In genomic region chr11:6179194-6179593, GRCm38 (mm10) we compare ENCODE assay signal across 10 mouse cellular contexts. TPM values are rescaled to one million over a fixed set of nuclear protein-coding genes. Genes with fewer than 3 reads are reported as not detected.
DNase-seq lines count a peak whose midpoint lies in the region; ATAC-seq and TF ChIP-seq lines count a peak whose summit lies in the region.
"Had no signal": no experiment of that assay in that cellular context is flagged by ENCODE, and none has a peak within 500 bp of the region (broad histone marks: within the 10 kb centered on the region; RNA-seq: fewer than 3 reads in every experiment).

No protein-coding gene starts in this region.

- intact Hi-C loops in left cerebral cortex, adult 2 months (cut with DNase I) = loop anchor here (2.0 kb wide), 1 partner anchor 114 kb away; no protein-coding TSS in a partner anchor

- H3K36me3 ChIP-seq in forebrain, embryonic 12.5 days (replicated peaks) = no peaks in the 10 kb centered on the region
- H3K36me3 ChIP-seq in forebrain, embryonic 13.5 days (ENCODE audit: poor library complexity, severe bottlenecking) = no peaks in the 10 kb centered on the region
- H3K36me3 ChIP-seq in limb, embryonic 15.5 days = no peaks in the 10 kb centered on the region
- H3K36me3 ChIP-seq: neural tube, embryonic 15.5 days had no signal

- H3K4me2 ChIP-seq in forebrain, embryonic 12.5 days = no peak overlapping the region
- H3K4me2 ChIP-seq in forebrain, embryonic 13.5 days = no peak overlapping the region
- H3K4me2 ChIP-seq in limb, embryonic 15.5 days = no peak overlapping the region
- H3K4me2 ChIP-seq: neural tube, embryonic 15.5 days had no signal

- peaks cover 29% of the 10 kb centered on the region for H3K4me1 ChIP-seq in forebrain, embryonic 12.5 days
- H3K4me1 ChIP-seq in forebrain, embryonic 13.5 days = peaks cover 46% of the 10 kb centered on the region
- H3K4me1 ChIP-seq in bone marrow, adult 2 months (ENCODE audit: control insufficient read depth, insufficient read depth, low read length) = peaks cover 10% of the 10 kb centered on the region
- peaks cover 17% of the 10 kb centered on the region for H3K4me1 ChIP-seq in limb, embryonic 15.5 days

- ATAC-seq in forebrain, embryonic 12.5 days (ENCODE audit: low FRiP score) = no peak
- no peak for ATAC-seq in forebrain, embryonic 13.5 days
- no peak for ATAC-seq in limb, embryonic 15.5 days (ENCODE audit: insufficient number of reproducible peaks, low FRiP score, low TSS enrichment, low read depth)

- DNase-seq in left cerebral cortex, adult 2 months (ENCODE audit: extremely low spot score in 1 of 2, low spot score in 2 of 2) = peak in 1 of 2 experiments; percentile 39
- no peak for DNase-seq in left cerebral cortex, adult 11 months (ENCODE audit: low spot score)
- DNase-seq in spleen, postnatal 14 days (ENCODE audit: low spot score in 2 of 2) = no peak
- no peak for DNase-seq in adrenal gland, adult 8-10 months
- DNase-seq: gastrocnemius, postnatal 10 days had no signal

- 12% methylated on average over 8 of the region's 8 CpGs for WGBS in forebrain, embryonic 12.5 days
- 12% methylated on average over 8 of the region's 8 CpGs for WGBS in forebrain, embryonic 13.5 days
- WGBS in bone marrow, adult 2 months = 38% methylated on average over 8 of the region's 8 CpGs
- WGBS in limb, embryonic 15.5 days = 30% methylated on average over 8 of the region's 8 CpGs

- no peak for TF ChIP-seq POLR2A in bone marrow, adult 2 months (IDR thresholded peaks at IDR 0.05; ENCODE audit: borderline replicate concordance, control insufficient read depth, low read depth, low read length)

- no peak overlapping the region for H3K9ac ChIP-seq in forebrain, embryonic 12.5 days
- no peak overlapping the region for H3K9ac ChIP-seq in forebrain, embryonic 13.5 days
- no peak overlapping the region for H3K9ac ChIP-seq in limb, embryonic 15.5 days
- H3K9ac ChIP-seq: neural tube, embryonic 15.5 days had no signal

- no peaks in the 10 kb centered on the region for H3K27me3 ChIP-seq in forebrain, embryonic 12.5 days
- H3K27me3 ChIP-seq in forebrain, embryonic 13.5 days = no peaks in the 10 kb centered on the region
- H3K27me3 ChIP-seq in limb, embryonic 15.5 days = no peaks in the 10 kb centered on the region
- H3K27me3 ChIP-seq: neural tube, embryonic 15.5 days had no signal

- H3K9me3 ChIP-seq in forebrain, embryonic 12.5 days = no peaks in the 10 kb centered on the region
- H3K9me3 ChIP-seq in forebrain, embryonic 13.5 days (replicated peaks) = no peaks in the 10 kb centered on the region
- H3K9me3 ChIP-seq in limb, embryonic 15.5 days = no peaks in the 10 kb centered on the region
- H3K9me3 ChIP-seq: neural tube, embryonic 15.5 days had no signal

- peak overlapping the region; percentile 51; the same call in 1 of the 2 replicates for H3K27ac ChIP-seq in forebrain, embryonic 12.5 days
- no peak overlapping the region for H3K27ac ChIP-seq in forebrain, embryonic 13.5 days
- H3K27ac ChIP-seq in left cerebral cortex, adult 2 months = peak overlapping the region; percentile 77
- peak overlapping the region; percentile 83 for H3K27ac ChIP-seq in bone marrow, adult 2 months (ENCODE audit: control insufficient read depth, insufficient read depth, low read depth, low read length, poor library complexity)
- H3K27ac ChIP-seq in limb, embryonic 15.5 days = peak overlapping the region; percentile 43
- H3K27ac ChIP-seq: neural tube, embryonic 15.5 days had no signal

- no peak overlapping the region for H3K4me3 ChIP-seq in forebrain, embryonic 12.5 days (replicated peaks)
- H3K4me3 ChIP-seq in forebrain, embryonic 13.5 days = no peak overlapping the region
- no peak overlapping the region for H3K4me3 ChIP-seq in left cerebral cortex, adult 2 months
- H3K4me3 ChIP-seq in bone marrow, adult 2 months (replicated peaks; ENCODE audit: control insufficient read depth, low read depth, low read length) = no peak overlapping the region
- no peak overlapping the region for H3K4me3 ChIP-seq in limb, embryonic 15.5 days
- H3K4me3 ChIP-seq: neural tube, embryonic 15.5 days had no signal

- no peak; the same call in 1 of the 2 replicates for TF ChIP-seq CTCF in left cerebral cortex, adult 2 months (IDR thresholded peaks at IDR 0.05)
- no peak for TF ChIP-seq CTCF in bone marrow, adult 2 months (IDR thresholded peaks at IDR 0.05; ENCODE audit: control insufficient read depth, insufficient read depth, low read length)

RNA-seq across cellular contexts. Expression of gene A730071L15Rik, which starts 20.6 kb away (rescaled TPM):
- 0.46 and 0.81 TPM in 2 replicates for polyA plus RNA-seq in forebrain, embryonic 12.5 days (2016; fragmentation: Nextera tagmentation; extraction: Ambion mirVana)
- polyA plus RNA-seq in forebrain, embryonic 13.5 days (2015; fragmentation: Nextera tagmentation; extraction: Ambion mirVana) = 0.69 and 0.79 TPM in 2 replicates
- total RNA-seq in left cerebral cortex, adult 2 months (2021) = under 1 TPM in 1 of 2 experiments, not detected in 1; 0.56 TPM
- not detected in 2 replicates for polyA plus RNA-seq in bone marrow, adult 2 months (2011; ENCODE audit: insufficient read depth, insufficient read length, low replicate concordance, missing spikeins)
- polyA plus RNA-seq in limb, embryonic 15.5 days (2015; fragmentation: Nextera tagmentation; extraction: Ambion mirVana) = 0.24 and 0.37 TPM in 2 replicates
- total RNA-seq in adrenal gland, adult 8-10 months (2022) = under 1 TPM in 2 of 4 experiments, not detected in 2; 0.17 to 0.30 TPM
- total RNA-seq: gastrocnemius, postnatal 10 days had no signal

RNA-seq across cellular contexts. Expression of gene Nudcd3, which starts 21.0 kb away (rescaled TPM):
- 60.5 and 64.1 TPM in 2 replicates for polyA plus RNA-seq in forebrain, embryonic 12.5 days (2016; fragmentation: Nextera tagmentation; extraction: Ambion mirVana)
- 57.0 and 65.3 TPM in 2 replicates for polyA plus RNA-seq in forebrain, embryonic 13.5 days (2015; fragmentation: Nextera tagmentation; extraction: Ambion mirVana)
- 100 to 1,000 TPM; 120 to 125 TPM for total RNA-seq in left cerebral cortex, adult 2 months (2021)
- 13.2 and 25.4 TPM in 2 replicates for polyA plus RNA-seq in bone marrow, adult 2 months (2011; ENCODE audit: insufficient read depth, insufficient read length, low replicate concordance, missing spikeins)
- 40.3 and 41.2 TPM in 2 replicates for polyA plus RNA-seq in limb, embryonic 15.5 days (2015; fragmentation: Nextera tagmentation; extraction: Ambion mirVana)
- total RNA-seq in adrenal gland, adult 8-10 months (2022) = 10 to 100 TPM; 69.6 to 92.4 (median 82.8) TPM

RNA-seq across cellular contexts. Expression of gene Npc1l1, which starts 50.7 kb away (rescaled TPM):
- not detected in 2 replicates for polyA plus RNA-seq in forebrain, embryonic 12.5 days (2016; fragmentation: Nextera tagmentation; extraction: Ambion mirVana)
- 0.04 and 0.05 TPM in 2 replicates for polyA plus RNA-seq in forebrain, embryonic 13.5 days (2015; fragmentation: Nextera tagmentation; extraction: Ambion mirVana)
- 1 to 10 TPM in 1 of 2 experiments, under 1 TPM in 1; 0.77 to 1.0 TPM for total RNA-seq in left cerebral cortex, adult 2 months (2021)
- polyA plus RNA-seq in bone marrow, adult 2 months (2011; ENCODE audit: insufficient read depth, insufficient read length, low replicate concordance, missing spikeins) = not detected in 2 replicates
- polyA plus RNA-seq in limb, embryonic 15.5 days (2015; fragmentation: Nextera tagmentation; extraction: Ambion mirVana) = 0.07 and 0.13 TPM in 2 replicates
- total RNA-seq in adrenal gland, adult 8-10 months (2022) = under 1 TPM in 2 of 4 experiments, not detected in 2; 0.13 to 0.15 TPM
